Mouse (Mus musculus) gastrocnemius, postnatal 10 days (tissue): ENCODE data around the gene Ppie. TPM values are rescaled to one million over a fixed set of nuclear protein-coding genes. Genes with fewer than 3 reads are reported as not detected.
"Not testable (repeated sequence)": the region's sequence is repeated elsewhere in the genome, so short reads cannot be mapped to it uniquely, and the experiment has no call there.

Source experiments
- DNase-seq: peaks from one replicate; pipeline ENCODE4 v3.0.0; 2021; ENCODE audit warnings: mixed read lengths
- long read RNA-seq, 2 experiments: library from polyadenylated mRNA; stranded (forward); transcript quantifications; one replicate each; pipeline ENCODE4 v2.0.0; 2021
- total RNA-seq, 2 experiments: library from RNA; stranded (reverse); gene quantifications; 2 replicates each; pipeline ENCODE4 v1.2.3; 2021

The Ppie gene
- total RNA-seq = 10 to 100 TPM; 23.5 to 24.0 TPM
- long read RNA-seq, experiment 1, transcript Ppie-201 (10 exons, 1,188 nt) = major isoform, 19 of 33 reads
- long read RNA-seq, experiment 1, partial matches to known transcripts = 2 of 33 reads
- long read RNA-seq, experiment 1, other reads (novel, unspliced or antisense) = 12 of 33 reads
- long read RNA-seq, experiment 2, transcript Ppie-201 (10 exons, 1,188 nt) = major isoform, 29 of 36 reads
- long read RNA-seq, experiment 2, partial matches to known transcripts = 0 of 36 reads
- long read RNA-seq, experiment 2, other reads (novel, unspliced or antisense) = 7 of 36 reads

- DNase-seq = peak; percentile 86
Observed at GRCm38 (mm10) chr4:123139513-123140154, at the start of gene Ppie. Gene Ppie, minus strand, starts transcription at chr4:123139951.

DNA sequence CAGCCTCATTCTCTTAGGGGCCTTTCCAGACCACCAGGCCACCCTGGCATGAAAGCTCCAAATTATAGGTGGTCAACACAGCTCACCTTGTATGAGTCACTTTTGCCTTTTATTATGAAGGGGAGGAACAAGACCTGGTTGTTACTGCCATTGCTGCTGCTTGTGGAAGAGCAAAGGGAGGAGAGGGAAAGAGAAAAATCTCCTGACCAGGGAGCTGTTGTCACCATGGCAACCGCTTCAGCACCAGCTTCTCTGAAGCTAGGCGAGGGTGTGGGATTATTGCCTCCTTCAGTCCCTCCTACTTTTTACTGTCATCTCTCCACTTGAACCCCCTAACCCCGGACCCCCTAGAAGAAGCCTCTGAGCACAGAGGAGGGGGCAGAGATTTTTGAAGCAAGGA is 45.1 kb upstream of the Ppie start:
- no peak for DNase-seq

- DNase-seq = peak; percentile 42
Observed at GRCm38 (mm10) chr4:123183239-123184056, 43.7 kb upstream of the Ppie start.

- DNase-seq = peak; percentile 15
Observed at GRCm38 (mm10) chr4:123182328-123183238, 42.8 kb upstream of the Ppie start, which contains the start of gene Hpcal4. Gene Hpcal4, plus strand, starts transcription at chr4:123183227.

DNA sequence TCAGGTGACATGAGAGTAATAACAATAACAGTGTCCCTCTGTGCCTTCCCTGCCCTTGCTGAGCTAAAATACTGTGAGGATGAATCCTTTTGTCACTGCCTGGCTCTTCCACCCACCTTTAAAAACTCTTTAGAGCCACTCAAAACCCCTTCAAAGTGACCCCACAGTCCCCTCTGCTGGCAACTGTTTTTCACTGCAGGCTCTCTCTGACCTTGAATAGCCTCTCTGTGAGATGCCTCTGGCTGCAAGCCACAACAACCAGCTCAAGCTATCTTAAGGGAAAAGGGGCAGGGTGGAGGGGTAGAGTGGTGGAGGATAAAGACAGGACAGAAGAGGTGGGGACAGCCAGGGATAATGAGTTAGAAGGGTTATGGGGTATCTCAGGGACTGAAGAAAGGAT is 32.1 kb upstream of the Ppie start:
- DNase-seq = no peak

- no peak for DNase-seq
Observed at GRCm38 (mm10) chr4:123164157-123164556, 24.4 kb upstream of the Ppie start.

DNA sequence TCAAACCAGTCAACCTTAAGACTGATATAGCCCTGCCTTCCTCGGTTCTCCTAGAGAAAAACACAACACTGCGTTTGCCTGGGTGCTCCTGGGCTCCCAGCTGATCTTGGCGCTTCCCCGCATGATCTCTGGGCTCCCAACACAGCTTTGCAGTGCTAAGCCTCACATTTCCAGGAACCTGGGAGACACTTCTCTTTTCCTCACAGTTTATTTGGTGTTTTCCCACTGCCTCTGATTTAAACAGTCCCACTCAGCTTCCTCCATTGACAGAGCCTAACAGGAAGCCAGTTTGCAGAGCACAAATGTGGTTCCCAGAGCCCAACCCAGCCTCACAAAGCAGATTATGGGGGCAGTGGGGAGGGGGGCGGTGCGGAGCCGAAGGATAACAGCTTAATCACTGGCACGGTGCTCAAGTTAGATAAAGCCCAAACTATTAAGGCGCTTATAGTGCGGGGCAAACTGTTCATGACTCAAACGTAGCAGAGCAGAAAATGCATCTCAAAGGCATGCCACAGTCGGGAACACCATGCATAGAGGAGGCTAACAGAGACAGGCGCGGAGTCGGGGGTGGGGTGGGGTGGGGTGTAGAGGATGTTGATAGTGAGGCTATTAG is 22.7 kb upstream of the Ppie start:
- no peak for DNase-seq

DNA sequence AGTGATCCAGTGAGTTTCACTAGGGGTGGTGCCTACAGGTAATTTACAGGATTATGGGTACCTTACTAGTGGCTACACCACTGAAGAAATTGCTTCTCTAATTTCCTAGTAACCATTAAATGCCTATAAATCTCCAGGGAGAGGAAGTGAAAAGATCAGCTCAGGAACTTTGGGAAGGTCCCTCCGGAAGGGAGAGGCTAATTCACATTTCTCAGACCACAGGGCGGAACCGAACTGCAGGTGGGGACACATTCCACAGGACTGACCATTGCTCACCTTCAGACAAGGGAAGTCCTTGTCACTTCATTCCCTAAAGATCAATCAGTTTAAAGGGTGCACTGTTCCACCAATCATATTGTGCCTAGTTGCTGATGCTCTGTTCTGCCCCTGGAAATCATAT is 21.5 kb upstream of the Ppie start:
- not testable (repeated sequence) for DNase-seq

DNA sequence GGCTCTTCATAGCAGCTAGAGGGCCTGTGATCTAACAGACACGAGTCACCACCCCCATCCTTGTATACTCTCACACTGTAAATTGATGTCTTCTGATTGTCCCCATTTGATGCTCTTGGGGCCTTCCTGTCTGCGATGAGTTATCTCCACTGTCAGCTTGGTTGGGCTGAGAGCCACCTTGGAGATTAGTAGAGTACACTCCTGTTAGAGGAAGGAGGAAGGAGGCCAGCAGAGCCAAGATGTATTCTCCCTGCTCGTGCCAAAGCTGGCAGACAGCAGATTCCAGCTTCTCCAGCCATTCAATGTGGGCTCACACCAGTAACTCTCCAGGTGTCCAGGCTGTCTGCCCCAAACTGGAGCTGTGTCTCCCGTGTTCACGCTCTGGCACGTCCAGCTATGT is 20.8 kb upstream of the Ppie start:
- DNase-seq = no peak

- DNase-seq = no peak
Observed at GRCm38 (mm10) chr4:123155840-123156239, 16.1 kb upstream of the Ppie start.

DNA sequence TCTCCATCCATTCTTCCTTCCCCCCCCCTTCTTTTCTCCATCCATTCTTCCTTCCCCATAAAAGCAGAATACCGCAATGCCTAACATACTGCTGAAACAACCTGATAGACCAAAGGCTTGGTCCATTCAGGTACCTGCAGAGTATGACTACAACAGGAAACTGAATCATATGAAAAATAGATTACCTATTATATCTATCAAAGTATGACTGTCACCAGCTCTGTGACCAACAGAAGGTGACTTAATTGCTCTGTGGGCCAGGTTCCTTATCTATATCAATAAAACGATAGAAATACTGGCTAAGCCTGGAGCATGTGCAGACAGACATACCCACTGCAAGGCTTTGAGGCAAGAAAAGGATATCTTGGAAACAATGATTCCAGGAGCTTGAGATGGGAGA is 15.7 kb upstream of the Ppie start:
- no peak for DNase-seq

- no peak for DNase-seq
Observed at GRCm38 (mm10) chr4:123155004-123155403, 15.3 kb upstream of the Ppie start.

DNA sequence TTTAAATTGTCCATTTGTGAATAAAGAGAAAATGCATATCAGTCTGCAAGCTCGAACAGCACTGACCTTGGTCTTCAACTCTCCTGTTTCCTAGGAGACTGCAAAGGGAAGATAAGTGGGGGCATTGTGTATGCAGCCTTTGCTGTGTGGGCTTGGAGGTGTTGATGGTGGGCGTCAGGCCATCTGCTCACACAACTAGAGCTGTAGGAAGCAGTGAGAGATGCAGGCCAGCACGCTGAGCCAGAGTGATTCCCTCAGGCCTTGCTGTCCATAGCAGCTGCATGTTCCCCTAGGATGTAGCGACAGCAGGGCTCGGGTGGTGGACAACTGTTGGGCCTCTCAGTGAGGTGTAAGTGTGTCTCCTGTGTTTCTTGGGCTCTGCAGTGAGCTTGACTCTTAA is 13.2 kb upstream of the Ppie start:
- no peak for DNase-seq

DNA sequence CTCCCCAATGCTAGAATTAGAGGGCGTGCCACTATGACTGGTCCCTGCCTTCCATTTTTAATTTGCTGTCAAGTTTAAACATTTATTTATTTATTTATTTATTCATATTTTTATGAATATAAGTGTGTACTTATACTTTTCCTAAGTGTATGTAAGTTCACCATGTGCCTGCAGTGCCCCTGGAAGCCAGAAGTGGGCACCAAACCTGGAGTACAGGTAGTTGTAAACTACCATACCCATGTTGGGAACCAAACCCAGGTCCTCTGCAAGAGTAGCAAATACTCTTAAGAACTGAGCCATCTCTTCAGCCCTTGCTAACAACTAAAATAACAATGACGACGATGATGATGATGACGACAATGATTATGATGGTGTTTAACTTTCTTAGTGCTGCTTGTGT is 12.3 kb upstream of the Ppie start:
- DNase-seq = no peak

- no peak for DNase-seq
Observed at GRCm38 (mm10) chr4:123147446-123148150, 7.8 kb upstream of the Ppie start.

- no peak for DNase-seq
Observed at GRCm38 (mm10) chr4:123137551-123137950, 2.2 kb downstream of the Ppie start.

GRCm38 (mm10) chr4:123127051-123127450 is 12.7 kb downstream of the Ppie start:
- DNase-seq = no peak

- no peak for DNase-seq
Observed at GRCm38 (mm10) chr4:123126626-123127025, 13.1 kb downstream of the Ppie start.

DNA sequence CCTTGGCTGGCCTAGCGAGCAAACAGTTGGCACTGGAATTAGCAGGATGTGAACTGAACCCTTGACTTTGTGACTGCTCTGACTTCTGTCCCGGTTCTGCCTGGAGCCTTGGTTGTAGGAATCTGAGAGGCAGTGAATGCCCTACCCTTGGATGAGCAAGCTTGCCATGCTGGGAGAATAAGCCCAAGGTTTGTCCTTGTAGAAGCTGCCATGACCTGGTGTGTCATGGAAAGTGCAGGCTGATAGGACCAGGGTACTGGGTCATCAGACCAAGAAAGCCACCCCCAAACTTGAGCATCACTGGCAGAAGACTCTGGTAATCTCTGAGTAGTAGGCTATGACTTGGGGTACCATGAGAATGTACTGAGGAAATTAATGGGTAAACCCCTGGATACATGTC is 18.5 kb downstream of the Ppie start:
- no peak for DNase-seq

DNA sequence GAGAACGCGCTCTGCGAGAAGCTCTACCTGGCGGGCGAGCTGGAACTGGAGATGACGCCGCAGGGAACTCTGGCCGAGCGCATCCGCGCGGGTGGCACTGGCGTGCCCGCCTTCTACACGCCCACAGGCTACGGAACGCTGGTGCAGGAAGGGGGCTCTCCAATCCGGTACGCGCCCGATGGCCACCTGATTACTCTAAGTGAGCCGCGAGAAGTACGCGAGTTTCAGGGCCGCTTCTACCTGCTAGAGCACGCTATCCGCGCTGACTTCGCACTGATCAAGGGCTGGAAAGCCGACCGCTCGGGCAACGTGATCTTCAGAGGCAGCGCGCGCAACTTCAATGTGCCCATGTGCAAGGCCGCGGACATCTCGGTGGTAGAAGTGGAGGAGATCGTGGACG is 23.1 kb downstream of the Ppie start:
- DNase-seq = not testable (repeated sequence)

GRCm38 (mm10) chr4:123116011-123116410 is 23.7 kb downstream of the Ppie start, which contains the start of gene Oxct2b:
Gene Oxct2b, plus strand, starts transcription at chr4:123116266.
- no peak for DNase-seq
